Mouse (Mus musculus) retina, postnatal 7 days (tissue): ENCODE measurements around the gene 1700025G04Rik.
"Not testable (repeated sequence)": the region's sequence is repeated elsewhere in the genome, so short reads cannot be mapped to it uniquely, and the experiment has no call there.

ENCODE experiments used
- DNase-seq: peaks from one replicate; pipeline ENCODE4 v3.0.0-alpha.2; 2012; ENCODE audit warnings: low read depth, low spot score

Gene 1700025G04Rik

GRCm38 (mm10) chr1:151855561-151855960, 234.4 kb downstream of the 1700025G04Rik start:
- no peak for DNase-seq

GRCm38 (mm10) chr1:151851976-151852375, 237.9 kb downstream of the 1700025G04Rik start:
- DNase-seq, result no peak

GRCm38 (mm10) chr1:151851051-151851848, 238.7 kb downstream of the 1700025G04Rik start:
- no peak for DNase-seq

GRCm38 (mm10) chr1:151849993-151850608, 239.8 kb downstream of the 1700025G04Rik start:
- DNase-seq, result no peak

- DNase-seq, result no peak
Observed at GRCm38 (mm10) chr1:151848286-151848685, 241.6 kb downstream of the 1700025G04Rik start.

- no peak for DNase-seq
Observed at GRCm38 (mm10) chr1:151845926-151846782, 243.8 kb downstream of the 1700025G04Rik start.

- no peak for DNase-seq
Observed at GRCm38 (mm10) chr1:151845252-151845832, 244.6 kb downstream of the 1700025G04Rik start.

- not testable (repeated sequence) for DNase-seq
Observed at GRCm38 (mm10) chr1:151840345-151840744, 249.6 kb downstream of the 1700025G04Rik start.

GRCm38 (mm10) chr1:151835261-151835660, 254.7 kb downstream of the 1700025G04Rik start:
- no peak for DNase-seq

- DNase-seq, result no peak
Observed at GRCm38 (mm10) chr1:151831791-151832190, 258.1 kb downstream of the 1700025G04Rik start.

- DNase-seq, result no peak
Observed at GRCm38 (mm10) chr1:151825065-151825464, 264.9 kb downstream of the 1700025G04Rik start.

GRCm38 (mm10) chr1:151820457-151820856, 269.5 kb downstream of the 1700025G04Rik start:
- peak; percentile 70 for DNase-seq

- DNase-seq, result no peak
Observed at GRCm38 (mm10) chr1:151819190-151819589, 270.7 kb downstream of the 1700025G04Rik start.

- no peak for DNase-seq
Observed at GRCm38 (mm10) chr1:151816051-151816450, 273.9 kb downstream of the 1700025G04Rik start.

GRCm38 (mm10) chr1:151812004-151812712, 277.8 kb downstream of the 1700025G04Rik start:
- DNase-seq, result no peak

GRCm38 (mm10) chr1:151811456-151811855, 278.5 kb downstream of the 1700025G04Rik start:
- no peak for DNase-seq

GRCm38 (mm10) chr1:151810628-151811421, 279.1 kb downstream of the 1700025G04Rik start:
- no peak for DNase-seq

GRCm38 (mm10) chr1:151807286-151807685, 282.6 kb downstream of the 1700025G04Rik start:
- DNase-seq, result no peak

- DNase-seq, result not testable (repeated sequence)
Observed at GRCm38 (mm10) chr1:151802795-151803194, 287.1 kb downstream of the 1700025G04Rik start.
